ENCODE assay signal across 18 mouse cellular contexts in genomic region chr2:54527073-54527472, GRCm38 (mm10).
"Had no signal": no experiment of that assay in that cellular context is flagged by ENCODE, and none has a peak within 500 bp of the region (broad histone marks: within the 10 kb centered on the region; RNA-seq: fewer than 3 reads in every experiment).

No protein-coding gene starts in this region.

- H3K27ac ChIP-seq: limb, embryonic 12.5 days; limb, embryonic 15.5 days; liver, embryonic 14.5 days; stomach, postnatal 0 days had no signal

- H3K9me3 ChIP-seq: limb, embryonic 12.5 days; limb, embryonic 15.5 days had no signal

- H3K4me2 ChIP-seq: limb, embryonic 12.5 days; limb, embryonic 15.5 days; liver, embryonic 11.5 days; lung, embryonic 14.5 days; midbrain, embryonic 11.5 days had no signal

- H3K9ac ChIP-seq: limb, embryonic 12.5 days; limb, embryonic 15.5 days; liver, embryonic 14.5 days; liver, postnatal 0 days; lung, embryonic 14.5 days had no signal

- H3K4me1 ChIP-seq: limb, embryonic 12.5 days; limb, embryonic 15.5 days had no signal

- H3K27me3 ChIP-seq: limb, embryonic 12.5 days; limb, embryonic 15.5 days had no signal

- ATAC-seq: liver, postnatal 0 days; lung, postnatal 0 days had no signal

- DNase-seq: kidney, adult 9 months; kidney, postnatal 14 days; kidney, postnatal 4 days; left cerebral cortex, postnatal 4 days; liver, postnatal 0 days; lung, embryonic 14.5 days; midbrain, embryonic 14.5 days; right cerebral cortex, postnatal 4 days; thymus, adult 18-20 months; thymus, postnatal 14 days; thymus, postnatal 4 days had no signal

- H3K36me3 ChIP-seq: limb, embryonic 12.5 days; limb, embryonic 15.5 days had no signal

- H3K4me3 ChIP-seq: limb, embryonic 12.5 days; limb, embryonic 15.5 days had no signal
